Mouse (Mus musculus): ENCODE measurements around the gene Osbpl3.

- TF ChIP-seq CTCF (IDR thresholded peaks at IDR 0.05) (no peak), POLR2A (IDR thresholded peaks at IDR 0.05; ENCODE audit: insufficient read depth, low read depth, low read length) (no peak)
Measured at GRCm38 (mm10) chr6:50464690-50465485, 8.9 kb upstream of the Osbpl3 start.
